Mouse (Mus musculus) kidney, postnatal 0 days (tissue): ENCODE data around the gene Gabbr2. TPM values are rescaled to one million over a fixed set of nuclear protein-coding genes. Genes with fewer than 3 reads are reported as not detected.

Experiments used
- ATAC-seq: fragments of 200-750 bp; cut with Nextera tagmentation; replicated peaks from 2 replicates; pipeline ENCODE4 v1.8.0; 2017; ENCODE audit warnings: low read depth, moderate number of reproducible peaks, moderate TSS enrichment, moderate library complexity; ENCODE audit not compliant: low FRiP score
- DNase-seq: peaks from one replicate; pipeline ENCODE4 v3.0.0-alpha.2; 2016; ENCODE audit warnings: low spot score
- H3K27ac ChIP-seq: fragments of 300-500 bp; sonication (generic); 2 replicates; pipeline ENCODE4 v1.5.1; 2014; ENCODE audit warnings: mild to moderate bottlenecking
- H3K27me3 ChIP-seq: fragments of 300-500 bp; sonication (generic); 2 replicates; pipeline ENCODE4 v1.6.1; 2014; ENCODE audit warnings: low read length, mixed read lengths; ENCODE audit not compliant: insufficient read depth
- H3K36me3 ChIP-seq: fragments of 300-500 bp; sonication (generic); 2 replicates; pipeline ENCODE4 v1.6.1; 2014; ENCODE audit warnings: low read length, mixed read lengths; ENCODE audit not compliant: insufficient read depth
- H3K4me1 ChIP-seq: fragments of 300-500 bp; sonication (generic); replicated peaks from 2 replicates; pipeline ENCODE4 v1.6.1; 2014; ENCODE audit warnings: antibody characterized with exemption, low read length, mixed read lengths; ENCODE audit not compliant: insufficient read depth
- H3K4me2 ChIP-seq: fragments of 300-500 bp; sonication (generic); 2 replicates; pipeline ENCODE4 v1.6.1; 2014; ENCODE audit warnings: mild to moderate bottlenecking, low read length, moderate library complexity, mixed read lengths
- H3K4me3 ChIP-seq: fragments of 300-500 bp; sonication (generic); replicated peaks from 2 replicates; pipeline ENCODE4 v1.5.1; 2014; ENCODE audit warnings: low read depth, low read length
- H3K9ac ChIP-seq: fragments of 300-500 bp; sonication (generic); 2 replicates; pipeline ENCODE4 v1.6.1; 2014; ENCODE audit warnings: low read depth, low read length
- H3K9me3 ChIP-seq: fragments of 300-500 bp; sonication (generic); replicated peaks from 2 replicates; pipeline ENCODE4 v1.6.1; 2016; ENCODE audit warnings: low read length, inconsistent platforms, mixed read lengths
- CTCF ChIP-seq: IDR thresholded peaks from 2 replicates; pipeline ENCODE4 v1.5.1; 2016; ENCODE audit warnings: antibody characterized with exemption, low read depth, mild to moderate bottlenecking, moderate library complexity
- WGBS: fragments of 180-500 bp; shearing (Covaris S2); extraction: QIAGEN DNeasy Blood & Tissue Kit; methylation state at CpG from one replicate; pipeline ENCODE4 v1.1.7; 2014; 5-methylcytosine and 5-hydroxymethylcytosine counted together
- polyA plus RNA-seq: library from polyadenylated mRNA; unstranded; fragments of >200 nt; fragmentation: Nextera tagmentation; extraction: Ambion mirVana; gene quantifications from 2 replicates; pipeline ENCODE4 v1.2.1, GENCODE M21; 2015

Gene Gabbr2
- polyA plus RNA-seq, 1 experiment from 2014 or later: 0.22 TPM

- no peak overlapping the region for H3K27ac ChIP-seq
- no peak overlapping the region for H3K4me3 ChIP-seq
- no peaks in the 10 kb centered on the region for H3K36me3 ChIP-seq
- no peak for DNase-seq
- no peak overlapping the region for H3K9ac ChIP-seq
- H3K4me1 ChIP-seq: no peaks in the 10 kb centered on the region
- ATAC-seq: no peak
- no peak for TF ChIP-seq CTCF
- no peaks in the 10 kb centered on the region for H3K9me3 ChIP-seq
- no peaks in the 10 kb centered on the region for H3K27me3 ChIP-seq
- H3K4me2 ChIP-seq: no peak overlapping the region
- 16% methylated on average over 8 of the region's 8 CpGs for WGBS
These were observed 260.1 kb downstream of the Gabbr2 start for GRCm38 (mm10) chr4:46731590-46731989.

- 64% methylated on average over 9 of the region's 9 CpGs for WGBS
- ATAC-seq (no peak), DNase-seq (no peak)
- no peaks in the 10 kb centered on the region for H3K27me3 ChIP-seq
- no peak overlapping the region for H3K4me3 ChIP-seq
- no peak overlapping the region for H3K9ac ChIP-seq
- no peaks in the 10 kb centered on the region for H3K9me3 ChIP-seq
- TF ChIP-seq CTCF: no peak
- no peaks in the 10 kb centered on the region for H3K36me3 ChIP-seq
- no peak overlapping the region for H3K27ac ChIP-seq
- H3K4me1 ChIP-seq: no peaks in the 10 kb centered on the region
- no peak overlapping the region for H3K4me2 ChIP-seq
These were observed 262.2 kb downstream of the Gabbr2 start for GRCm38 (mm10) chr4:46729306-46730042.

DNA sequence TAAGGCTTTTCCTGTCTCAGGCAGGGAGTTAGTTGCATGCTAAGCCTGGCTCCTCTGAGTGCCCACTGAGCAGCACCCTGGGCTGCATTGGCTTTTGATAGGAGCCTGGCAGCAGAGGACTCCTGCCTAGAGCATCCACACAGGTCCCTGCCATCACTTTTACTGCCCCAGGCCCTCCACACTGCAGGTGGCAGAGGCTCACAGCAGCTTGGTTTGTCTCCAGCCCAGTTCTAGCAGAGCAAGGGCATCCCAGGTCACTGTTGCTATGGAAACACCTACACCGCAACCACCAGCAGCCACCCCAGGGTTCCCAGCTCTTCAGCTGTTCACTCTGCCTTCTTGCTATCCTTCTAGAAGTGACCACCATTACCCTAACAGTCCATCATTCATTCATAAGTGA, 263.4 kb downstream of the Gabbr2 start:
- Histone ChIP-seq H3K9me3 (no peaks in the 10 kb centered on the region), H3K4me1 (no peaks in the 10 kb centered on the region), H3K27ac (no peak overlapping the region), H3K9ac (no peak overlapping the region), H3K4me2 (no peak overlapping the region), H3K36me3 (no peaks in the 10 kb centered on the region), H3K4me3 (no peak overlapping the region), H3K27me3 (no peaks in the 10 kb centered on the region)
- ATAC-seq (no peak; the same call in 1 of the 2 replicates), DNase-seq (no peak)
- no peak for TF ChIP-seq CTCF
- WGBS: 35% methylated on average over 1 of the region's 1 CpGs

DNA sequence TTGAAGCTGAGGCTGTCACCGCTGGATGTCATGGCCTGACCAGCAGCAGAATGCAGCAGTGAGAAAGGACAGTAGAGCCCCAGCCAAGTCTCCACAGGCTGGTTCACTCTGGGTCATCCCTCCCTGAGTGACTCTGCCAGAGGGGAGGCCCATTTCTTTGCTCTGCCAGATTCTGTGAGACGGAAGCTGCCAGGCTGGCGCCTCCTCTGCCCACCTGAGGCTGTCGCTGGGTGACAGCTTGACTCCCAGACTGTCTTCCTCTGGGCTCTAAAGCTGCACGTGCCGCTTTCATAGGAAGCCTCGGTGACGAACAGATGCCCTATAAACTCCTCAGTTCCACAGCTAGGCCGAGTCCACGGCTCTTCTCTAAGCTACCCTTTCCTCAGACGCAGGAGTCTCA, 264.5 kb downstream of the Gabbr2 start:
- no peak overlapping the region for H3K4me2 ChIP-seq
- no peak for DNase-seq
- no peak overlapping the region for H3K9ac ChIP-seq
- H3K27me3 ChIP-seq: no peaks in the 10 kb centered on the region
- no peak overlapping the region for H3K27ac ChIP-seq
- H3K4me1 ChIP-seq: no peaks in the 10 kb centered on the region
- no peaks in the 10 kb centered on the region for H3K36me3 ChIP-seq
- H3K4me3 ChIP-seq: no peak overlapping the region
- TF ChIP-seq CTCF: no peak
- no peaks in the 10 kb centered on the region for H3K9me3 ChIP-seq
- WGBS: 67% methylated on average over 11 of the region's 11 CpGs
- ATAC-seq: no peak

DNA sequence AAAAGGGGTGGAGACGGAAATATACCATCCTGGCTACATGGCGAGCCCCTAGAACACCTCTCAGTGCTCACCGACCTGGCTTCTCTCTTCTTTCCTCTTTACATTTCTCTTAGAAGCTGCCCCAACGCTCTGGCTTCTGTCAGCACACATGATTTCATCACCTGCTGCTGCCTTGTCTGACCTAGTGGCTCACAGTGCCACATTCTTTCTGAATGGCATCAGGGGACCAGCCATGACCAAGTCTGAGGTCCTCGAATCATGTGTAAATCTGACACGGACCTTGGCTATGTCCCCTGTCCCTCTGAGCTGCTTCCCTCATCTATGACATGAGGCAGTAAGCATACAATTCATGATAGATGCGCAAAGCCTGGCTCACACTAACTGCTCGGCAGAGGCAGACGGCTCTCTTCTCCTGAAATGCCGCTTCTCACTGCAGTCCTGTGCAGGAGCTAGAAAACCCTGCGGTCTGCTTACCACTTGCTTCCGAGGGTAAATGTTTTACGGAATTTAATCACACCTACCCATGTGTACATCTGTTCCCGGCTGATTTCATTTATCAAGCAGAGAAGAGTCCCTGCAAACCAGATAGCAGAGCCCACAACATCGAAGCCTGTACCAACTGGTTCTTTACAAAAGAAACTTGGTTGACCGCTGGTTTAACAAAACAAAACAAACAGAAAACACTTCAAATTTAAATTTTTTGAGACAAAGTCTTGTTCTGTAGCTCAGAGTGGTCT, 270.7 kb downstream of the Gabbr2 start:
- Histone ChIP-seq H3K4me1 (no peaks in the 10 kb centered on the region), H3K4me3 (no peak overlapping the region), H3K36me3 (no peaks in the 10 kb centered on the region), H3K27me3 (no peaks in the 10 kb centered on the region), H3K9ac (no peak overlapping the region), H3K4me2 (no peak overlapping the region), H3K27ac (no peak overlapping the region), H3K9me3 (no peaks in the 10 kb centered on the region)
- no peak for ATAC-seq
- DNase-seq: no peak
- no peak for TF ChIP-seq CTCF
- WGBS: 81% methylated on average over 16 of the region's 16 CpGs

GRCm38 (mm10) chr4:46720070-46720469, 271.6 kb downstream of the Gabbr2 start:
- DNase-seq (no peak), ATAC-seq (no peak)
- Histone ChIP-seq H3K9ac (no peak overlapping the region), H3K27me3 (no peaks in the 10 kb centered on the region), H3K4me3 (no peak overlapping the region), H3K9me3 (no peaks in the 10 kb centered on the region), H3K4me1 (no peaks in the 10 kb centered on the region), H3K36me3 (no peaks in the 10 kb centered on the region), H3K4me2 (no peak overlapping the region), H3K27ac (no peak overlapping the region)
- WGBS: 69% methylated on average over 1 of the region's 1 CpGs
- TF ChIP-seq CTCF: no peak
